Mouse (Mus musculus): ENCODE measurements at regions not wholly inside any gene's neighbourhood (a gene's known extent, or its start where the extent isn't known, plus 50 kb on each side); places are given as distances from the start of the nearest gene placed in this dataset.

DNA sequence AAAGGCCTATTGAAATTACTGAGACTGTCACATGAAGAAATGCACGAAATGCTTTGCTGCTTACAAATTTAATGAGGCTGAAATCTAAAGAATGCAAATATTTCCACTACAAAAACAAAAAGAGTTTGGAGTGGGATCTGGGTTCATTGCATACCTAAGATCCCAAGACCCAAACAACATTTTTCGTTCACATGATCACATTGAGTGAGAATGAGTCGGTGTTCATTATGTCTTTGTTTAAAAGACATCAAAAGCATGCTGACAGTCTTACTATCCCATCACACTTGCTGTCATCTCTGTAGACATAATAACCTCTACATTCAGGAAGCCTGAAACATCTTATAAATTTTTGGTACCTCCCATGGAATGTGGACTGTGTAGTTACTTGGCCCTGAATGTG lies 870.4 kb downstream of the Kcna4 start:
- H3K27me3 ChIP-seq (ENCODE audit: control insufficient read depth, insufficient read depth, low read length), result no peaks in the 10 kb centered on the region
- no peak for ATAC-seq (ENCODE audit: low read depth)
- no peak overlapping the region for H3K4me2 ChIP-seq (ENCODE audit: low read depth, low read length)
- no peak overlapping the region for H3K27ac ChIP-seq (ENCODE audit: low read depth, low read length)
- H3K9me3 ChIP-seq (ENCODE audit: control insufficient read depth, low read length), result no peaks in the 10 kb centered on the region
- no peak overlapping the region for H3K4me3 ChIP-seq (ENCODE audit: low read depth, low read length)
- H3K36me3 ChIP-seq (ENCODE audit: control insufficient read depth, insufficient read depth, low read length), result no peaks in the 10 kb centered on the region
- WGBS, result 88% methylated on average over 3 of the region's 3 CpGs
- H3K9ac ChIP-seq (replicated peaks; ENCODE audit: low read depth, low read length), result no peak overlapping the region
- H3K4me1 ChIP-seq (ENCODE audit: control insufficient read depth, insufficient read depth, low read length), result no peaks in the 10 kb centered on the region

DNA sequence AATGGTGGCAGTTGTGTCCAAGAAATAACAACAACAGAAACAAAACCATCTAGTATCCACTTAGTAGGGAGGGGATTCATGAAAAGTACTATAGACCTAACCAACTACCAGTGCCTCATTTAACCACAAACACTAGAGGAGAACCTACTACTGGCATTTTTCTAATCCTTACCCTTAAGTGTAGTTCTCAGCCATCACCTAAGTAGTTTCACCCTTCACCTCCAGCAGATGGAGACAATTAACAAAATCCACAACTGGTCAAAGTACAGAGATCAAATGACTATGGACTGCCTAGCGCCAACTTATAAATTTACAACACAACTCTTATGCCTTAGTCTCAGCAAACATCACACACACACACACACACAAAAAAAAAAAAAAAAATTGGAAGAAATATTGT lies 874.6 kb downstream of the Kcna4 start:
- no peaks in the 10 kb centered on the region for H3K36me3 ChIP-seq (ENCODE audit: control insufficient read depth, insufficient read depth, low read length)
- no peaks in the 10 kb centered on the region for H3K9me3 ChIP-seq (ENCODE audit: control insufficient read depth, low read length)
- H3K27me3 ChIP-seq (ENCODE audit: control insufficient read depth, insufficient read depth, low read length), result no peaks in the 10 kb centered on the region
- no peak overlapping the region for H3K9ac ChIP-seq (replicated peaks; ENCODE audit: low read depth, low read length)
- 87% methylated on average over 1 of the region's 1 CpGs for WGBS
- ATAC-seq (ENCODE audit: low read depth), result no peak
- H3K4me3 ChIP-seq (ENCODE audit: low read depth, low read length), result no peak overlapping the region
- H3K4me1 ChIP-seq (ENCODE audit: control insufficient read depth, insufficient read depth, low read length), result no peaks in the 10 kb centered on the region
- H3K27ac ChIP-seq (ENCODE audit: low read depth, low read length), result no peak overlapping the region
- H3K4me2 ChIP-seq (ENCODE audit: low read depth, low read length), result no peak overlapping the region

All from neural tube, embryonic 14.5 days (tissue).